Mouse (Mus musculus) ES-Bruce4 (cell line): ENCODE data around the gene Otulin. TPM values are rescaled to one million over a fixed set of nuclear protein-coding genes. Genes with fewer than 3 reads are reported as not detected.

ENCODE experiments used
- H3K27ac ChIP-seq: 2 replicates; pipeline ENCODE4 v1.5.1; 2012; ENCODE audit warnings: low read length, inconsistent platforms; ENCODE audit not compliant: insufficient read depth
- H3K27me3 ChIP-seq: 2 replicates; pipeline ENCODE4 v1.6.1; 2012; ENCODE audit warnings: mild to moderate bottlenecking, low read length, inconsistent platforms; ENCODE audit not compliant: control insufficient read depth, poor library complexity, insufficient read depth, severe bottlenecking
- H3K36me3 ChIP-seq: 2 replicates; pipeline ENCODE4 v1.6.1; 2012; ENCODE audit warnings: inconsistent platforms, mild to moderate bottlenecking, low read length, moderate library complexity; ENCODE audit not compliant: control insufficient read depth, poor library complexity, insufficient read depth, severe bottlenecking
- H3K4me1 ChIP-seq: one replicate; pipeline ENCODE4 v1.8.1; 2011; ENCODE audit warnings: low read length; ENCODE audit not compliant: control insufficient read depth, insufficient read depth
- H3K4me3 ChIP-seq: 2 replicates; pipeline ENCODE4 v1.5.1; 2011; ENCODE audit warnings: low read depth, mild to moderate bottlenecking, low read length
- H3K9ac ChIP-seq: 2 replicates; pipeline ENCODE4 v1.6.1; 2012; ENCODE audit warnings: low read depth, mild to moderate bottlenecking, inconsistent platforms; ENCODE audit not compliant: poor library complexity, severe bottlenecking
- H3K9me3 ChIP-seq: replicated peaks from 2 replicates; pipeline ENCODE4 v1.6.1; 2012; ENCODE audit warnings: mild to moderate bottlenecking, low read length, inconsistent platforms; ENCODE audit not compliant: control insufficient read depth, poor library complexity, insufficient read depth, severe bottlenecking
- CTCF ChIP-seq: IDR thresholded peaks from one replicate; pipeline ENCODE4 v1.8.1; 2011; ENCODE audit warnings: low read depth, low read length
- EP300 ChIP-seq: IDR thresholded peaks from 2 replicates; pipeline ENCODE4 v1.6.1; 2011; ENCODE audit warnings: low read depth, low read length; ENCODE audit not compliant: insufficient read depth
- POLR2A ChIP-seq: IDR thresholded peaks from one replicate; pipeline ENCODE4 v1.8.1; 2011; ENCODE audit warnings: low read length; ENCODE audit not compliant: insufficient read depth
- polyA plus RNA-seq: library from polyadenylated mRNA; stranded (reverse); fragments of >200 nt; gene quantifications from 2 replicates; pipeline ENCODE4 v1.2.4, GENCODE M21; 2011; ENCODE audit warnings: low read depth; ENCODE audit not compliant: missing spikeins, insufficient read depth, insufficient read length

Otulin gene
- polyA plus RNA-seq, 1 experiment = 17.3 TPM

- no peaks in the 10 kb centered on the region for H3K36me3 ChIP-seq
- no peak overlapping the region for H3K9ac ChIP-seq
- no peak overlapping the region for H3K4me3 ChIP-seq
- no peaks in the 10 kb centered on the region for H3K4me1 ChIP-seq
- H3K9me3 ChIP-seq = no peaks in the 10 kb centered on the region
- TF ChIP-seq POLR2A (no peak), CTCF (no peak), EP300 (no peak)
- H3K27me3 ChIP-seq = no peaks in the 10 kb centered on the region
- H3K27ac ChIP-seq = no peak overlapping the region
These were observed 78.3 kb downstream of the Otulin start for GRCm38 (mm10) chr15:27552129-27552700.

GRCm38 (mm10) chr15:27551117-27552114, 79.1 kb downstream of the Otulin start:
- H3K4me3 ChIP-seq = no peak overlapping the region
- no peaks in the 10 kb centered on the region for H3K4me1 ChIP-seq
- no peak overlapping the region for H3K9ac ChIP-seq
- no peaks in the 10 kb centered on the region for H3K36me3 ChIP-seq
- no peak overlapping the region for H3K27ac ChIP-seq
- TF ChIP-seq POLR2A = no peak
- TF ChIP-seq CTCF = no peak
- TF ChIP-seq EP300 = no peak
- H3K9me3 ChIP-seq = no peaks in the 10 kb centered on the region
- H3K27me3 ChIP-seq = no peaks in the 10 kb centered on the region

GRCm38 (mm10) chr15:27550358-27550992, 80.0 kb downstream of the Otulin start:
- no peaks in the 10 kb centered on the region for H3K36me3 ChIP-seq
- no peak overlapping the region for H3K27ac ChIP-seq
- no peaks in the 10 kb centered on the region for H3K4me1 ChIP-seq
- H3K4me3 ChIP-seq = no peak overlapping the region
- H3K9me3 ChIP-seq = no peaks in the 10 kb centered on the region
- no peaks in the 10 kb centered on the region for H3K27me3 ChIP-seq
- H3K9ac ChIP-seq = no peak overlapping the region
- TF ChIP-seq POLR2A (no peak), EP300 (no peak), CTCF (no peak)

- no peaks in the 10 kb centered on the region for H3K36me3 ChIP-seq
- no peaks in the 10 kb centered on the region for H3K4me1 ChIP-seq
- H3K27me3 ChIP-seq = no peaks in the 10 kb centered on the region
- H3K4me3 ChIP-seq = no peak overlapping the region
- H3K9me3 ChIP-seq = no peaks in the 10 kb centered on the region
- no peak overlapping the region for H3K9ac ChIP-seq
- no peak overlapping the region for H3K27ac ChIP-seq
- TF ChIP-seq POLR2A = no peak
- TF ChIP-seq EP300 = no peak
- TF ChIP-seq CTCF = no peak
These were observed 80.6 kb downstream of the Otulin start for GRCm38 (mm10) chr15:27549878-27550277.

- H3K4me3 ChIP-seq = no peak overlapping the region
- H3K9ac ChIP-seq = no peak overlapping the region
- TF ChIP-seq POLR2A (no peak), CTCF (no peak), EP300 (no peak)
- H3K36me3 ChIP-seq = no peaks in the 10 kb centered on the region
- H3K27me3 ChIP-seq = no peaks in the 10 kb centered on the region
- H3K27ac ChIP-seq = no peak overlapping the region
- H3K4me1 ChIP-seq = no peaks in the 10 kb centered on the region
- no peaks in the 10 kb centered on the region for H3K9me3 ChIP-seq
These were observed 81.4 kb downstream of the Otulin start for GRCm38 (mm10) chr15:27549071-27549470.
